In genomic region chr11:120339978-120340513, GRCm38 (mm10) we compare ENCODE assay signal across 13 mouse cellular contexts. TPM values are rescaled to one million over a fixed set of nuclear protein-coding genes. Genes with fewer than 3 reads are reported as not detected.
DNase-seq lines count a peak whose midpoint lies in the region; ATAC-seq lines count a peak whose summit lies in the region.
"Had no signal": no experiment of that assay in that cellular context is flagged by ENCODE, and none has a peak within 500 bp of the region (broad histone marks: within the 10 kb centered on the region; RNA-seq: fewer than 3 reads in every experiment).

No protein-coding gene starts in this region.

- peak overlapping the region; percentile 83 for H3K27ac ChIP-seq in intestine, embryonic 14.5 days (ENCODE audit: low read depth)
- peak overlapping the region; percentile 52; the same call in 1 of the 2 replicates for H3K27ac ChIP-seq in stomach, embryonic 14.5 days (ENCODE audit: low read length)
- H3K27ac ChIP-seq: heart, embryonic 15.5 days; lung, embryonic 15.5 days had no signal

- no peak overlapping the region for H3K9ac ChIP-seq in intestine, embryonic 14.5 days (ENCODE audit: low read length)
- H3K9ac ChIP-seq in stomach, embryonic 14.5 days (replicated peaks; ENCODE audit: low read depth, low read length): no peak overlapping the region
- H3K9ac ChIP-seq: heart, embryonic 15.5 days; lung, embryonic 15.5 days had no signal

- H3K4me2 ChIP-seq in intestine, embryonic 14.5 days (ENCODE audit: low read length): no peak overlapping the region
- no peak overlapping the region for H3K4me2 ChIP-seq in stomach, embryonic 14.5 days (replicated peaks; ENCODE audit: low read depth, low read length)
- H3K4me2 ChIP-seq: heart, embryonic 15.5 days; lung, embryonic 15.5 days had no signal

- ATAC-seq in intestine, embryonic 14.5 days (replicated peaks; ENCODE audit: low FRiP score, low TSS enrichment, low read depth): peak; percentile 65
- ATAC-seq in stomach, embryonic 14.5 days (ENCODE audit: insufficient number of reproducible peaks, insufficient read depth, low FRiP score, low read depth): peak; percentile 68; the same call in 1 of the 2 replicates
- no peak for ATAC-seq in inflammation-experienced regulatory T-cells, adult 6 months

- intact Hi-C loops in heart, postnatal 14 days (cut with DNase I): loop anchor here (2.0 kb wide), 1 partner anchor 27 kb away; no protein-coding TSS in a partner anchor

- no peaks in the 10 kb centered on the region for H3K27me3 ChIP-seq in intestine, embryonic 14.5 days (replicated peaks; ENCODE audit: control insufficient read depth, insufficient read depth, low read length)
- no peaks in the 10 kb centered on the region for H3K27me3 ChIP-seq in stomach, embryonic 14.5 days (ENCODE audit: control insufficient read depth, insufficient read depth, low read length)
- H3K27me3 ChIP-seq: heart, embryonic 15.5 days; lung, embryonic 15.5 days had no signal

- 72% methylated on average over 10 of the region's 10 CpGs for WGBS in intestine, embryonic 14.5 days
- WGBS in large intestine, adult 2 months: 27% methylated on average over 10 of the region's 10 CpGs
- WGBS in stomach, embryonic 14.5 days: 75% methylated on average over 10 of the region's 10 CpGs

- H3K4me1 ChIP-seq in intestine, embryonic 14.5 days (replicated peaks; ENCODE audit: control insufficient read depth, insufficient read depth, low read length): no peaks in the 10 kb centered on the region
- no peaks in the 10 kb centered on the region for H3K4me1 ChIP-seq in stomach, embryonic 14.5 days (ENCODE audit: control insufficient read depth, insufficient read depth, low read length)

- peaks cover 4% of the 10 kb centered on the region for H3K36me3 ChIP-seq in intestine, embryonic 14.5 days (ENCODE audit: control insufficient read depth, insufficient read depth, low read length)
- H3K36me3 ChIP-seq in stomach, embryonic 14.5 days (ENCODE audit: control insufficient read depth, insufficient read depth, low read length): peaks cover 2% of the 10 kb centered on the region

- H3K9me3 ChIP-seq in intestine, embryonic 14.5 days (ENCODE audit: control insufficient read depth, low read length): no peaks in the 10 kb centered on the region; the same call in 1 of the 2 replicates
- H3K9me3 ChIP-seq in stomach, embryonic 14.5 days (ENCODE audit: control insufficient read depth, low read depth, low read length): no peaks in the 10 kb centered on the region
- H3K9me3 ChIP-seq: heart, embryonic 15.5 days; lung, embryonic 15.5 days had no signal

- H3K4me3 ChIP-seq in intestine, embryonic 14.5 days (ENCODE audit: low read depth, low read length): no peak overlapping the region
- H3K4me3 ChIP-seq in stomach, embryonic 14.5 days (ENCODE audit: low read depth, low read length): no peak overlapping the region
- H3K4me3 ChIP-seq: heart, embryonic 15.5 days; lung, embryonic 15.5 days; myocyte had no signal

- peak; percentile 5 for DNase-seq in heart, postnatal 4 days
- no peak for DNase-seq in heart, postnatal 14 days
- peak; percentile 61 for DNase-seq in intestine, embryonic 14.5 days (ENCODE audit: low spot score)
- peak; percentile 93 for DNase-seq in large intestine, adult 2 months (ENCODE audit: low read depth, low spot score)
- DNase-seq in cerebellum, adult 11-12 months: no peak
- DNase-seq in spleen, postnatal 36 days (ENCODE audit: low spot score in 2 of 2): no peak
- DNase-seq: cerebellum, postnatal 25 days had no signal

RNA-seq across cellular contexts. Expression of gene Actg1, which starts 8.3 kb away (rescaled TPM):
- total RNA-seq in heart, postnatal 4 days (2021): 1,000 to 10,000 TPM in 1 of 2 experiments, 100 to 1,000 TPM in 1; 930 to 1,002 TPM
- 100 to 1,000 TPM; 451 to 520 TPM for total RNA-seq in heart, postnatal 14 days (2021)
- polyA plus RNA-seq in intestine, embryonic 14.5 days (2014; fragmentation: Nextera tagmentation; extraction: Ambion mirVana): 2,797 and 3,021 TPM in 2 replicates
- polyA plus RNA-seq in large intestine, adult 2 months (2012; rRNA removed): 1,539 and 1,751 TPM in 2 replicates
- 2,902 and 3,014 TPM in 2 replicates for polyA plus RNA-seq in stomach, embryonic 14.5 days (2014; fragmentation: Nextera tagmentation; extraction: Ambion mirVana)
- polyA plus RNA-seq in inflammation-experienced regulatory T-cells, adult 6 months (2017; shearing (Covaris generic)): 1,000 to 10,000 TPM; 2,239 to 4,634 (median 2,897) TPM

RNA-seq across cellular contexts. Expression of gene Fscn2, which starts 21.3 kb away (rescaled TPM):
- under 1 TPM in 1 of 2 experiments, not detected in 1; 0.34 TPM for total RNA-seq in heart, postnatal 4 days (2021)
- total RNA-seq in heart, postnatal 14 days (2021): not detected
- 0.12 and 0.65 TPM in 2 replicates for polyA plus RNA-seq in intestine, embryonic 14.5 days (2014; fragmentation: Nextera tagmentation; extraction: Ambion mirVana)
- not detected in 2 replicates for polyA plus RNA-seq in large intestine, adult 2 months (2012; rRNA removed)
- 0.30 and 0.59 TPM in 2 replicates for polyA plus RNA-seq in stomach, embryonic 14.5 days (2014; fragmentation: Nextera tagmentation; extraction: Ambion mirVana)
- polyA plus RNA-seq in inflammation-experienced regulatory T-cells, adult 6 months (2017; shearing (Covaris generic)): under 1 TPM in 1 of 3 experiments, not detected in 2; 0.98 TPM
- polyA plus RNA-seq: spleen, adult 2 months had no signal

RNA-seq across cellular contexts. Expression of gene Faap100, which starts 38.5 kb away (rescaled TPM):
- total RNA-seq in heart, postnatal 4 days (2021): 10 to 100 TPM; 31.4 to 34.4 TPM
- total RNA-seq in heart, postnatal 14 days (2021): 10 to 100 TPM; 19.0 to 19.6 TPM
- 32.6 and 37.0 TPM in 2 replicates for polyA plus RNA-seq in intestine, embryonic 14.5 days (2014; fragmentation: Nextera tagmentation; extraction: Ambion mirVana)
- polyA plus RNA-seq in large intestine, adult 2 months (2012; rRNA removed): 33.5 and 34.5 TPM in 2 replicates
- 35.7 and 40.2 TPM in 2 replicates for polyA plus RNA-seq in stomach, embryonic 14.5 days (2014; fragmentation: Nextera tagmentation; extraction: Ambion mirVana)
- polyA plus RNA-seq in inflammation-experienced regulatory T-cells, adult 6 months (2017; shearing (Covaris generic)): 10 to 100 TPM; 15.9 to 23.1 (median 17.9) TPM

Comparison
In these comparisons a context has a peak if more than half of its experiments do, and no peak if none do; other contexts are left out.
1. DNase-seq: peak in heart, postnatal 4 days (single experiment), intestine, embryonic 14.5 days (single experiment) and large intestine, adult 2 months (single experiment); none in heart, postnatal 14 days (0 of 2), cerebellum, adult 11-12 months (single experiment) and spleen, postnatal 36 days (0 of 2).